Mouse (Mus musculus) G1E (cell line): ENCODE data around the gene Zfp988.
"Not testable (repeated sequence)": the region's sequence is repeated elsewhere in the genome, so short reads cannot be mapped to it uniquely, and the experiment has no call there.

Source experiments
- CTCF ChIP-seq: IDR thresholded peaks from 2 replicates; pipeline ENCODE4 v1.5.1; 2012; ENCODE audit warnings: low read depth, low read length, inconsistent platforms, mixed read lengths
- GATA1 ChIP-seq: IDR thresholded peaks from 2 replicates; pipeline ENCODE4 v1.6.1; 2012; ENCODE audit warnings: borderline replicate concordance, low read length, inconsistent platforms, mixed read lengths
- GATA2 ChIP-seq: IDR thresholded peaks from 2 replicates; pipeline ENCODE4 v1.6.1; 2012; ENCODE audit warnings: low read depth, low read length, inconsistent platforms, borderline replicate concordance
- POLR2AphosphoS5 ChIP-seq: IDR thresholded peaks from 2 replicates; pipeline ENCODE4 v1.6.1; 2012; ENCODE audit warnings: low read depth, low read length, inconsistent platforms; ENCODE audit not compliant: insufficient replicate concordance
- TAL1 ChIP-seq: conservative IDR thresholded peaks from 2 replicates; pipeline ENCODE4 v1.6.1; 2012; ENCODE audit warnings: low read depth, low read length, inconsistent platforms, mixed read lengths

DNA sequence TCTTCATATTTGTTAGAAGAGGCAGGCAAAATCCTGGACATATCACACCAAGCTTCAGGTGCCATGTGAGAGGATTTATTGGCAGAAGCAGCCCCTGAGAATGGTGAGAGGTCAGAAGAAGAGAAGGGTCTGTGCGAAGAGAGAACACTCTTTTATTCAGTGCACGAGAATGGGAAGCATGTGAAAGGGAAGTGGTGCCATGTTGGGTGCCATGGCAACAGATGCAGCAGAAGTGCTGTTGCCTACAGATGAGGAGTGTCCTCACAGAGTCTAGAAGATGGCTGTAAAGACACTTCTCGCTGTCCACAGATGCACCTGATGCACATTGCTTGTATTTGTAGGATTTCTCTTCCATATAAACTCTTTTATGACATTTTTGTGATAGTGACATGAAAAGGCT is 6.9 kb upstream of the Zfp988 start:
- TF ChIP-seq TAL1, CTCF, GATA1, POLR2AphosphoS5, GATA2: not testable (repeated sequence)
